Mouse (Mus musculus) neural tube, embryonic 11.5 days (tissue): ENCODE data around the gene Zfp319. TPM values are rescaled to one million over a fixed set of nuclear protein-coding genes. Genes with fewer than 3 reads are reported as not detected.
"Not testable (repeated sequence)": the region's sequence is repeated elsewhere in the genome, so short reads cannot be mapped to it uniquely, and the experiment has no call there.

Source experiments
- ATAC-seq: fragments of 200-750 bp; cut with Nextera tagmentation; 2 replicates; pipeline ENCODE4 v1.8.0; 2017; ENCODE audit warnings: moderate number of reproducible peaks, mild to moderate bottlenecking, moderate TSS enrichment, moderate library complexity; ENCODE audit not compliant: insufficient read depth, low FRiP score, low TSS enrichment
- DNase-seq: peaks from one replicate; pipeline ENCODE4 v3.0.0-alpha.2; 2015; ENCODE audit warnings: low spot score
- H3K27ac ChIP-seq: fragments of 300-500 bp; sonication (generic); 2 replicates; pipeline ENCODE4 v1.5.1; 2014; ENCODE audit warnings: low read depth, mild to moderate bottlenecking, low read length
- H3K27me3 ChIP-seq: fragments of 300-500 bp; sonication (generic); 2 replicates; pipeline ENCODE4 v1.6.1; 2014; ENCODE audit warnings: mild to moderate bottlenecking, low read length, mixed read lengths; ENCODE audit not compliant: control insufficient read depth, insufficient read depth
- H3K36me3 ChIP-seq: fragments of 300-500 bp; sonication (generic); 2 replicates; pipeline ENCODE4 v1.6.1; 2014; ENCODE audit warnings: mild to moderate bottlenecking, low read length, moderate library complexity, mixed read lengths; ENCODE audit not compliant: control insufficient read depth, insufficient read depth
- H3K4me1 ChIP-seq: fragments of 300-500 bp; sonication (generic); 2 replicates; pipeline ENCODE4 v1.6.1; 2014; ENCODE audit warnings: low read length, mixed read lengths; ENCODE audit not compliant: control insufficient read depth, insufficient read depth
- H3K4me2 ChIP-seq: fragments of 300-500 bp; sonication (generic); 2 replicates; pipeline ENCODE4 v1.6.1; 2014; ENCODE audit warnings: low read depth, mild to moderate bottlenecking, moderate library complexity
- H3K4me3 ChIP-seq: fragments of 300-500 bp; sonication (generic); 2 replicates; pipeline ENCODE4 v1.5.1; 2014; ENCODE audit warnings: low read depth, low read length
- H3K9ac ChIP-seq: fragments of 300-500 bp; sonication (generic); 2 replicates; pipeline ENCODE4 v1.6.1; 2014; ENCODE audit warnings: mild to moderate bottlenecking, low read length
- H3K9me3 ChIP-seq: fragments of 300-500 bp; sonication (generic); 2 replicates; pipeline ENCODE4 v1.6.1; 2016; ENCODE audit warnings: low read length; ENCODE audit not compliant: control insufficient read depth
- WGBS: fragments of 180-500 bp; shearing (Covaris S2); extraction: QIAGEN DNeasy Blood & Tissue Kit; methylation state at CpG from one replicate; pipeline ENCODE4 v1.1.7; 2014; 5-methylcytosine and 5-hydroxymethylcytosine counted together
- polyA plus RNA-seq: library from polyadenylated mRNA; unstranded; fragments of >200 nt; fragmentation: Nextera tagmentation; extraction: Ambion mirVana; gene quantifications from 2 replicates; pipeline ENCODE4 v1.2.1, GENCODE M21; 2014

Zfp319 gene
- 12.7 and 13.4 TPM in 2 replicates for polyA plus RNA-seq

DNA sequence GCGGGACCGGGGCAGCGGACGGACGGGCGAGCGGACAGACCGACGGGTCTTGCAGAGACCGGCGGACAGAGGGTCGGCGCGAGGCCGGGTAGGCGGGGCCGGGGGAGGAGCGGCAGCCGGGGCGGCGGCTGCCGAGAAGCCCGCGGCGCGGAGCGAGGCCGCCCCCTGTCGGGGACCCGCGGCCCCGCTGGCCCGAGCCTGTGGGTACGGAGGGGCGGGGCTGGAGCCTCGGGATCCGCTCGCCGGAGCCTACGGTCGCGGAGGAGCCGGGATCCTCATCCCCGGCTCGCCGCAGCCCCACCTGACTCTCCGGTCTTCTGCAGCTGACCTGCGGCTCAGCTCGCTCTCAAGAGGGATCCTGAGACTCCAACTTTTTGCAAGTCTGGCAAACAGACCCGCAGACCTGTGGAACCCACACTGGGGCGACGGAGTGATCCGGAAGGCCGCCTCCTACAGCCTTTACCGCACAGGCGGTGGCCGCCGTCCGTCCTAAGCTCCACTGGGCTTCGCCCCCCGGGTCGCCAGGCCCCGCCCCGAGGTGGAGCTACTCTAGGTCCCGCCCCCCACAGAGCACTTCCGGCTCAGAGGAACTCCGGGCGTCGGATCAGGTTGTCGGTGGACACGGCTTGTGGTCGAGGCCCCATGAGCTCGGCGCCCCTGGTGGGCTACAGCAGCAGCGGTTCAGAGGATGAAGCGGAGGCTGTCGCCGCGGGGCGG lies at the start of gene Zfp319, which contains the start of gene Usb1:
TSS of gene Zfp319 (minus strand) at position 231 of the 717 bp plus-strand sequence.
TSS of gene Usb1 (plus strand) at position 565 of the 717 bp plus-strand sequence.
- peak within 1 kb of the TSS; percentile 73 for H3K4me2 ChIP-seq
- H3K4me1 ChIP-seq, result peaks cover 9% of the 10 kb centered on the region
- peak; percentile 94 for DNase-seq
- H3K9ac ChIP-seq, result peak within 1 kb of the TSS; percentile 97
- peak within 1 kb of the TSS; percentile 90 for H3K4me3 ChIP-seq
- no peaks in the 10 kb centered on the region for H3K9me3 ChIP-seq
- H3K27ac ChIP-seq, result peak within 1 kb of the TSS; percentile 92
- H3K36me3 ChIP-seq, result peaks cover 21% of the 10 kb centered on the region
- H3K27me3 ChIP-seq, result no peaks in the 10 kb centered on the region
- peak; percentile 89 for ATAC-seq
- WGBS, result under 1% methylated on average over 58 of the region's 80 CpGs

DNA sequence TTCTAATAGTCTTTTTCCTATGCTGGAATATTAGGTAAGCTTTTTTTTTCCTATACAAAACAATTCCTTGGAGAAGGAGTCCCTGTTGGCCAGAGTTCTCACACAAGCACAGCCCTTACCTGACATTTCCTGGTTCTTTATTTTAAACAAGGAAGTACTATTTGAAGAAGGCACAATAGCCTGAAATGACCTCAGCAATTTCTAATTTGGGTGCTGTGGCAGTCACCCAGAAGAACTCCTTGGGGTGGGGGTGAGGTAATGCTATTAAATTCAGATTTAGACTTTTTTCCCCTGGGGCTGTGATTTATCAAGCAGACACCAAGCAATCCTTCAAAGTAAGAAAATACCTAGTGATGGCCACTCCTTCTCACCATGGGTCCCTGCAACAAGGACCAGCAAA lies 49.2 kb upstream of the Zfp319 start:
- Histone ChIP-seq H3K9ac (no peak overlapping the region), H3K27me3 (no peaks in the 10 kb centered on the region), H3K27ac (no peak overlapping the region), H3K4me1 (no peaks in the 10 kb centered on the region), H3K4me2 (no peak overlapping the region), H3K36me3 (no peaks in the 10 kb centered on the region), H3K4me3 (no peak overlapping the region), H3K9me3 (no peaks in the 10 kb centered on the region)
- ATAC-seq (no peak), DNase-seq (no peak)

DNA sequence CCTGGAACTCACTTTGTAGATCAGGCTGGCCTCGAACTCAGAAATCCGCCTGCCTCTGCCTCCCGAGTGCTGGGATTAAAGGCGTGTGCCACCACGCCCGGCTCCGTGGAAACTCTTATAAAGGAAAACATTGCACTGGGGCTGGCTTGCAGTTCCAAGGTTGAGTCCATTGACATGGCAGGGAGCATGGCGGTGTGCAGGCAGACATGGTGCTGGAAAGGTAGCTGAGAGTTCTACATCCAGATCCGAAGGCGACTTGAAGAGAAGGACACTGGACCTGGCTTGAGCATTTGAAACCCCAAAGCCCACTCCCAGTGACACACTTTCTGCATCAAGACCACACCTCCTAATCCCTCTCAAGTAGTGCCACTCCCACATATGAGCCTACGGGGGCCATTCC lies 47.2 kb upstream of the Zfp319 start:
- H3K36me3 ChIP-seq, H3K4me2 ChIP-seq, H3K4me1 ChIP-seq, H3K27me3 ChIP-seq, H3K9ac ChIP-seq, H3K9me3 ChIP-seq, DNase-seq, H3K4me3 ChIP-seq, ATAC-seq, H3K27ac ChIP-seq: not testable (repeated sequence)
- 95% methylated on average over 11 of the region's 11 CpGs for WGBS

DNA sequence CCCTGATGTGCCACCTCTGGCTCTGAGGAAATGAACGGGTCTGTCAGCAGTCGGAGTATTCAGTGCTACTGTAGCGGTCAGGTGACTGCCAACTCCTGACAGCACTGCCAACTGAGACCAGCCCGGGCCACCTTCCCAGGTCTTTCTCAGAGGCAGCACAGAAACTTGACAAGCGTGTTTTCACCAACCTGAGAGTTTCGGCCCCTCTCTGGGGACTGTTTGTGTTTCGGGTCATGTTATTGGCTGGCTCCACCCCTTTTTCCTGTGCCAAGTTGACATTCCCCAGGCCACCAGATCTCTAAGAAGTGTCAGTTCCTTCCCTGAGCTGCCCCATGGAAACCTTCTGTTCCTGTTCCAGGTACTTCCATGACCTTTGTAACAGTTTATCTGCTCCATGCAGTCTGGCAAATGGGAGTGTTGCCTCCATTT lies 46.1 kb upstream of the Zfp319 start:
- no peak overlapping the region for H3K4me2 ChIP-seq
- H3K27ac ChIP-seq, result no peak overlapping the region
- H3K4me1 ChIP-seq, result no peaks in the 10 kb centered on the region
- no peak overlapping the region for H3K9ac ChIP-seq
- H3K9me3 ChIP-seq, result no peaks in the 10 kb centered on the region
- 62% methylated on average over 7 of the region's 7 CpGs for WGBS
- no peak for ATAC-seq
- no peaks in the 10 kb centered on the region for H3K27me3 ChIP-seq
- DNase-seq, result no peak
- no peak overlapping the region for H3K4me3 ChIP-seq
- H3K36me3 ChIP-seq, result no peaks in the 10 kb centered on the region

DNA sequence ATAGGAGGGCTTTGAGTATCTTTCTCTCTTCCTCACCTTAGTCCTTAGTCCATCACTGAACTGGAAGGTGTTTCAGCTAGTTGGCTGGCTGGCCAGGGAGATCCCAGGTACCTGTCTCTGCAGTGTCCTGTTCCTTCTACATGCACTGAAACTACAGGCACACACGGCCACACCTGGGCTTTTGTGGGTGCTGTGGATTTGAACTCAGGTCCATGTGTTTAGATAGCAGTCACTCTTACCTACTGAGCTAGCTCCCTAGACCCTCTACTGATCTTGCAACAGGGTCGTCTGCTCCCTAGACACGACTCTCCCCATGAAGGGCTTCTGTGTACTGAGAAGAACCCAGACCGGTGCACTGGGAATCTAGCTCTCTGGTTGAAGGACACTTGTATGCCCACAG lies 45.4 kb upstream of the Zfp319 start:
- H3K4me3 ChIP-seq, result no peak overlapping the region

DNA sequence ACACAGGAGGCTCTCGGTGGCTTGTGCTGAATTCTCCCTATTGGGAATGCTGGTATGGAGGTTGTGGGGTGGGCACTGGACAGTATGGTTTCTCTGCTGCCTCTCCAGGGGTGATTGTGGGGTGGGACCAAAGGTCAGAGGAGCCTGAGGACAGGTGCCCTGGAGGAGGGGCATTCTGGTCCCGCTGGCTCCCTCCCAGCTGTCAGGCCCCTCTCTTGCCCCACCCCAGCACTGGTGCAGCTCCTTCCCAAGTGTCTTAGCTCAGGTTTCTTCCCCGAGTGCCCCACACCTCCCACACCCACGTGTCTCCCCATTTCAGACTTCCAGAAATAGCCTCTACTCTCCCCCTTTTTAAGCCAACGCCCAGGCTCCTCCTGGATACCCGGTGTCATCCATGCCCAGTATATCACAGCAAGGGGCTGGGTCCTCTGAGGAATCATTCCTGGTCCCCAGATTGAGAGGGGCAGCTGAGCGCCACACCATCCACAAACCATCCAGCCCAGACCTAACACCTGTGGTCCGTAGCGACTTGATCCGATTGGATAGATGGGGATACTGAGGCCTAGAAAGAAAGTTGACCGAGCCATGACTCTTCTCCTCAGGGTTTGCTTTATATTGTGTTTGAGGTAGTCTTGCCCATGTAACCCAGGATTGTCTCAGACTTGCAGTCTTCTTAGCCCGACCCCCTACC lies 44.7 kb upstream of the Zfp319 start:
- Histone ChIP-seq H3K27ac (no peak overlapping the region), H3K9me3 (no peaks in the 10 kb centered on the region), H3K36me3 (no peaks in the 10 kb centered on the region), H3K27me3 (no peaks in the 10 kb centered on the region), H3K4me3 (no peak overlapping the region), H3K4me2 (no peak overlapping the region), H3K9ac (no peak overlapping the region), H3K4me1 (no peaks in the 10 kb centered on the region)
- 79% methylated on average over 12 of the region's 12 CpGs for WGBS
- DNase-seq (no peak), ATAC-seq (0 out of 2 replicates have a peak, but pooled peaks have one; percentile 35)

More for the DNA sequence above, 45.4 kb upstream of the Zfp319 start:
- Histone ChIP-seq H3K4me2 (no peak overlapping the region), H3K9ac (no peak overlapping the region), H3K36me3 (no peaks in the 10 kb centered on the region), H3K9me3 (no peaks in the 10 kb centered on the region), H3K27ac (no peak overlapping the region), H3K4me1 (no peaks in the 10 kb centered on the region), H3K27me3 (no peaks in the 10 kb centered on the region)
- no peak for DNase-seq
- ATAC-seq, result no peak
- WGBS, result 83% methylated on average over 4 of the region's 4 CpGs

DNA sequence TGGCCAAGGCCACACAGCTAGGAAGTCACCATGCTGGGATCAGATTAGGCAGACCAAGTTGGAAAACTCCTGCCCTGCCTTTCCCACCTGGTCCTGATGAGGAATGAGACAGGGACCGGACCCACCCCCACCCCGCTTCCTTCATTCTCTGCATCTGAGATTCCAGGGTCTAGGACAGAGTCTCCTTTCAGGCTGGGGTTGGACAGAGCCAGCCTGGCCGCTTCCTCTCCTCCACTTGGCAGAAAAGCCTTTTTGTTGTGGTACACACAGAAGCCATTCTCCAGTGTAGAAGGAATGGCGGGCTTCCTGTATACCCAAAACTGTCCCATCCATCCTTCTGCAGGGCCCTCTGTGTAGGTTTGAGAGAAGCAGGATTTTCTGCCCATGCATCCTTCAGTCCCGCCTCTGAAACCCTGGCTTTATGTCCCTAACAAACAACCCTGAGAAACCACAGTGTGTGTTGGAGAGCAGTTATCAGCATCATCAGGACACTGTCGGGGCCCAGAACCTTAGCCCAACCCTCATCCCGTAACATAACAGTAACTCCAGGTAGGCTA lies 43.7 kb upstream of the Zfp319 start:
- ATAC-seq (no peak), DNase-seq (no peak)
- H3K4me3 ChIP-seq, result no peak overlapping the region
- H3K27ac ChIP-seq, result no peak overlapping the region
- H3K27me3 ChIP-seq, result no peaks in the 10 kb centered on the region
- no peaks in the 10 kb centered on the region for H3K9me3 ChIP-seq
- no peak overlapping the region for H3K9ac ChIP-seq
- H3K36me3 ChIP-seq, result no peaks in the 10 kb centered on the region
- H3K4me1 ChIP-seq, result no peaks in the 10 kb centered on the region
- 88% methylated on average over 7 of the region's 7 CpGs for WGBS
- H3K4me2 ChIP-seq, result no peak overlapping the region

DNA sequence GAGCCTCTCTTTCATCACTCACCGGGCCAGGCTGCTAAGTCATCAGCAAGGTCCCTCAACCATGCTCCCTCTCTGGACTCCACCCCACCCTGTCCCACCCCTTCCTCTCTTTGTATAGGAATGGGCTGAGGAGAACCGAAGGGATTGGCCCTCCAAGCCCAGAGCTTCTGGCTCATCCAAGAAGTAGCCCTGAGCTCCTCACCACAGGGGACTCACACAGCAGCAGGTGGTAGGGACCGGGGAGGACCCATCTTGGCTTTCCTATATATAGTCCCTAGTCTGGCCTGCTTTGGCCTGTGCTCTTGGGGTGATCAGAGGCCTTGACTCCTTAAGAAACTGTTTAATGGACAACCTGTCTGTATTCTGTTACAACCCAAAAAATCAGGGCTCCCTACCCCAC lies 42.7 kb upstream of the Zfp319 start:
- H3K36me3 ChIP-seq, result no peaks in the 10 kb centered on the region
- no peak overlapping the region for H3K27ac ChIP-seq
- no peak overlapping the region for H3K9ac ChIP-seq
- H3K27me3 ChIP-seq, result no peaks in the 10 kb centered on the region
- no peaks in the 10 kb centered on the region for H3K9me3 ChIP-seq
- ATAC-seq (no peak), DNase-seq (no peak)
- no peak overlapping the region for H3K4me3 ChIP-seq
- no peak overlapping the region for H3K4me2 ChIP-seq
- H3K4me1 ChIP-seq, result no peaks in the 10 kb centered on the region
- 86% methylated on average over 3 of the region's 3 CpGs for WGBS
